Comparison of ENCODE assay signal across 17 mouse cellular contexts in the genomic region with DNA sequence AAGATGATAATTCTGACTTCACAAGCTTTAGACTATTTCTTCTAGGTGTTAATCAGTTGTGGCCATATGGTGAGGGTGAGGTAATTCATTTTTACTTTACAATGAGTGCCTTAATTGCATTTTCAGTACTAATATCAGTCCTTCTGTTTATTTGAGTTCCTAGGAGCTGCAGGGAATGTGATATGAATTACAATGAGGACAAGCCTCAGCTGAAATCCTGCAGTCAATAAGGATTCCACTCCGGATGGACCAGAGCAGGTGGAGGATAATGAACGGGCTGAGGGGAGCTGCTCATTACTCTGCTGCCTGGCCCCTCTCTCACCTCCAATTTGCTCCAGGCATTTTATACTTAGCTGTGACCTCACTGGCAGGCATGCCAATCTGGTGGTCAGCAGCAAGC.
DNase-seq lines count a peak whose midpoint lies in the region; ATAC-seq and TF ChIP-seq lines count a peak whose summit lies in the region.
"Had no signal": no experiment of that assay in that cellular context is flagged by ENCODE, and none has a peak within 500 bp of the region (broad histone marks: within the 10 kb centered on the region; RNA-seq: fewer than 3 reads in every experiment).

No protein-coding gene starts in this region.

- H3K27ac ChIP-seq in forebrain, embryonic 14.5 days (ENCODE audit: low read depth, low read length): peak overlapping the region; percentile 72
- no peak overlapping the region for H3K27ac ChIP-seq in hindbrain, embryonic 16.5 days (ENCODE audit: low read depth, low read length)
- peak overlapping the region; percentile 54 for H3K27ac ChIP-seq in midbrain, embryonic 16.5 days (ENCODE audit: low read length)
- H3K27ac ChIP-seq: heart, embryonic 15.5 days; kidney, embryonic 15.5 days; limb, embryonic 12.5 days had no signal

- no peak overlapping the region for H3K4me2 ChIP-seq in forebrain, embryonic 14.5 days (ENCODE audit: low read length)
- peak overlapping the region; percentile 14; the same call in 1 of the 2 replicates for H3K4me2 ChIP-seq in hindbrain, embryonic 16.5 days (ENCODE audit: low read length)
- 0 out of 2 replicates have a peak overlapping the region, but pooled peaks have one; percentile 20 for H3K4me2 ChIP-seq in midbrain, embryonic 16.5 days (ENCODE audit: low read length)
- H3K4me2 ChIP-seq: heart, embryonic 15.5 days; kidney, embryonic 15.5 days; limb, embryonic 12.5 days had no signal

- H3K9ac ChIP-seq in forebrain, embryonic 14.5 days (ENCODE audit: low read length): no peak overlapping the region
- no peak overlapping the region for H3K9ac ChIP-seq in hindbrain, embryonic 16.5 days (ENCODE audit: low read depth, low read length)
- 0 out of 2 replicates have a peak overlapping the region, but pooled peaks have one; percentile 10 for H3K9ac ChIP-seq in midbrain, embryonic 16.5 days (ENCODE audit: low read depth, low read length)
- H3K9ac ChIP-seq: heart, embryonic 15.5 days; kidney, embryonic 15.5 days; limb, embryonic 12.5 days had no signal

- no peaks in the 10 kb centered on the region for H3K36me3 ChIP-seq in forebrain, embryonic 14.5 days (ENCODE audit: control insufficient read depth, insufficient read depth, low read length)
- no peaks in the 10 kb centered on the region for H3K36me3 ChIP-seq in hindbrain, embryonic 16.5 days (ENCODE audit: control insufficient read depth, insufficient read depth, low read length)
- H3K36me3 ChIP-seq in midbrain, embryonic 16.5 days (ENCODE audit: control insufficient read depth, insufficient read depth, low read length): no peaks in the 10 kb centered on the region
- H3K36me3 ChIP-seq: heart, embryonic 15.5 days; kidney, embryonic 15.5 days; limb, embryonic 12.5 days had no signal

- peak; percentile 94 for DNase-seq in brain, embryonic 14.5 days (ENCODE audit: low read depth)
- DNase-seq in forebrain, embryonic 14.5 days (ENCODE audit: low spot score): peak; percentile 90
- no peak for DNase-seq in right cerebral cortex, postnatal 36 days (ENCODE audit: low spot score in 2 of 2)
- DNase-seq in testis, postnatal 10 days (ENCODE audit: low spot score): no peak
- DNase-seq in heart, postnatal 4 days: no peak
- DNase-seq: adrenal gland, adult 8-10 months; cerebellum, adult 9-11 months; heart, adult 18-20 months; lung, postnatal 36 days; thymus, postnatal 36 days had no signal

- no peak overlapping the region for H3K4me3 ChIP-seq in forebrain, embryonic 14.5 days (ENCODE audit: low read depth, low read length)
- no peak overlapping the region for H3K4me3 ChIP-seq in hindbrain, embryonic 16.5 days (ENCODE audit: low read length)
- H3K4me3 ChIP-seq in midbrain, embryonic 16.5 days (ENCODE audit: low read depth, low read length): no peak overlapping the region
- H3K4me3 ChIP-seq: heart, embryonic 15.5 days; kidney, embryonic 15.5 days; limb, embryonic 12.5 days had no signal

- TF ChIP-seq POLR2A in brain, embryonic 14.5 days (IDR thresholded peaks at IDR 0.05; ENCODE audit: borderline replicate concordance, extremely low read depth, insufficient read depth, insufficient read length, poor library complexity, severe bottlenecking): no peak

- no peaks in the 10 kb centered on the region for H3K9me3 ChIP-seq in forebrain, embryonic 14.5 days (replicated peaks; ENCODE audit: control insufficient read depth, low read length)
- H3K9me3 ChIP-seq in hindbrain, embryonic 16.5 days (ENCODE audit: control insufficient read depth, low read length): 0 out of 2 replicates have a peak, but pooled peaks cover 2% of the 10 kb centered on the region
- no peaks in the 10 kb centered on the region for H3K9me3 ChIP-seq in midbrain, embryonic 16.5 days (replicated peaks; ENCODE audit: control insufficient read depth, low read length, poor library complexity, severe bottlenecking)
- H3K9me3 ChIP-seq: heart, embryonic 15.5 days; kidney, embryonic 15.5 days; limb, embryonic 12.5 days had no signal

- H3K27me3 ChIP-seq in forebrain, embryonic 14.5 days (replicated peaks; ENCODE audit: control insufficient read depth, insufficient read depth, low read length): no peaks in the 10 kb centered on the region
- H3K27me3 ChIP-seq in hindbrain, embryonic 16.5 days (replicated peaks; ENCODE audit: control insufficient read depth, insufficient read depth, low read length): no peaks in the 10 kb centered on the region
- H3K27me3 ChIP-seq in midbrain, embryonic 16.5 days (ENCODE audit: control insufficient read depth, insufficient read depth, low read depth, low read length): no peaks in the 10 kb centered on the region
- H3K27me3 ChIP-seq: heart, embryonic 15.5 days; kidney, embryonic 15.5 days; limb, embryonic 12.5 days had no signal

- TF ChIP-seq CTCF in brain, embryonic 14.5 days (IDR thresholded peaks at IDR 0.05; ENCODE audit: borderline replicate concordance, extremely low read depth, insufficient read depth, insufficient read length): no peak

- peak; percentile 94 for ATAC-seq in forebrain, embryonic 14.5 days
- peak; percentile 61 for ATAC-seq in hindbrain, embryonic 16.5 days
- ATAC-seq in midbrain, embryonic 16.5 days: peak; percentile 76
- ATAC-seq in CD4-positive, CD25-positive, alpha-beta regulatory T cell, adult 4 months: no peak
- ATAC-seq: inflammation-experienced regulatory T-cells, adult 6 months had no signal

- WGBS in forebrain, embryonic 14.5 days: 5% methylated on average over 2 of the region's 2 CpGs
- WGBS in hindbrain, embryonic 16.5 days: 27% methylated on average over 2 of the region's 2 CpGs
- 8% methylated on average over 2 of the region's 2 CpGs for WGBS in midbrain, embryonic 16.5 days

- H3K4me1 ChIP-seq in forebrain, embryonic 14.5 days (ENCODE audit: control insufficient read depth, insufficient read depth, low read length): no peaks in the 10 kb centered on the region
- H3K4me1 ChIP-seq in hindbrain, embryonic 16.5 days (ENCODE audit: control insufficient read depth, insufficient read depth, low read depth, low read length): no peaks in the 10 kb centered on the region
- H3K4me1 ChIP-seq in midbrain, embryonic 16.5 days (ENCODE audit: control insufficient read depth, insufficient read depth, low read length): peaks cover 6% of the 10 kb centered on the region
- H3K4me1 ChIP-seq: heart, embryonic 15.5 days; limb, embryonic 12.5 days had no signal

Comparison
In these comparisons a context has a peak if more than half of its experiments do, and no peak if none do; other contexts are left out.
1. DNase-seq: peak in brain, embryonic 14.5 days (single experiment) and forebrain, embryonic 14.5 days (single experiment); none in right cerebral cortex, postnatal 36 days (0 of 2), testis, postnatal 10 days (single experiment) and heart, postnatal 4 days (single experiment).